Mouse (Mus musculus): ENCODE results near the gene Spag6l. TPM values are rescaled to one million over a fixed set of nuclear protein-coding genes. Genes with fewer than 3 reads are reported as not detected.

The Spag6l gene
- polyA plus RNA-seq, 1 experiment from 2014 or later = 20.0 TPM

- no peak overlapping the region for H3K4me2 ChIP-seq (ENCODE audit: low read depth, low read length)
Observed at GRCm38 (mm10) chr16:16806325-16806724, 22.9 kb downstream of the Spag6l start.

More at GRCm38 (mm10) chr16:16806325-16806724, 22.9 kb downstream of the Spag6l start:
- no peak overlapping the region for H3K9ac ChIP-seq (replicated peaks; ENCODE audit: low read depth, low read length)
- H3K27me3 ChIP-seq (ENCODE audit: control insufficient read depth, insufficient read depth, low read length) = no peaks in the 10 kb centered on the region
- H3K4me1 ChIP-seq (ENCODE audit: control insufficient read depth, insufficient read depth, low read length) = no peaks in the 10 kb centered on the region
- no peak overlapping the region for H3K4me3 ChIP-seq (ENCODE audit: low read depth, low read length)
- no peak for ATAC-seq (ENCODE audit: low read depth)
- no peaks in the 10 kb centered on the region for H3K36me3 ChIP-seq (ENCODE audit: control insufficient read depth, insufficient read depth, low read length)
- 79% methylated on average over 2 of the region's 2 CpGs for WGBS
- H3K27ac ChIP-seq (ENCODE audit: low read depth, low read length) = no peak overlapping the region
- H3K9me3 ChIP-seq (ENCODE audit: control insufficient read depth, low read length) = no peaks in the 10 kb centered on the region

Other genes starting within 250 kb of the Spag6l start
- gene Fgd4, start 228.9 kb downstream of the Spag6l start, polyA plus RNA-seq (2014; fragmentation: Nextera tagmentation; extraction: Ambion mirVana) = 25.3 and 30.1 TPM in 2 replicates
- gene Olfr19, start 153.1 kb downstream of the Spag6l start, polyA plus RNA-seq (2014; fragmentation: Nextera tagmentation; extraction: Ambion mirVana) = not detected in 2 replicates
- gene Igll1, start 34.5 kb upstream of the Spag6l start, polyA plus RNA-seq (2014; fragmentation: Nextera tagmentation; extraction: Ambion mirVana) = not detected in 2 replicates
- gene Top3b, start 41.3 kb upstream of the Spag6l start, polyA plus RNA-seq (2014; fragmentation: Nextera tagmentation; extraction: Ambion mirVana) = 64.2 and 76.3 TPM in 2 replicates
- 1.4 TPM in 1 of 2 replicates, not detected in the other for gene Vpreb1, start 41.4 kb upstream of the Spag6l start, polyA plus RNA-seq (2014; fragmentation: Nextera tagmentation; extraction: Ambion mirVana)
- gene Ppm1f, start 67.0 kb upstream of the Spag6l start, polyA plus RNA-seq (2014; fragmentation: Nextera tagmentation; extraction: Ambion mirVana) = 16.7 and 24.9 TPM in 2 replicates
- gene Mapk1, start 153.9 kb upstream of the Spag6l start, polyA plus RNA-seq (2014; fragmentation: Nextera tagmentation; extraction: Ambion mirVana) = 229 and 233 TPM in 2 replicates
- 109 and 129 TPM in 2 replicates for gene Ypel1, start 240.2 kb upstream of the Spag6l start, polyA plus RNA-seq (2014; fragmentation: Nextera tagmentation; extraction: Ambion mirVana)

All from neural tube, embryonic 14.5 days (tissue).